Mouse (Mus musculus) v-Abl transformed pro-B cells (cell line): ENCODE measurements around the gene Serinc4.

Experiments
- in situ Hi-C, 2 experiments: fragments of 400-800 bp; cut with MboI; formaldehyde crosslinking; loops; one replicate each; pipeline ENCODE4 v1.15.1; 2025; ENCODE audit not compliant: unreplicated experiment in 2 of 2

Serinc4 gene

GRCm38 (mm10) chr2:121448739-121449535, 7.6 kb downstream of the Serinc4 start, which contains the start of gene Serf2:
Gene Serf2 (plus strand): TSS chr2:121449195.
- in situ Hi-C loops = loop anchor here in 1 of 2 experiments (5.0 kb wide), 1 partner anchor 37 kb away; the partner anchor contains the start of genes Catsper2 and Pdia3

GRCm38 (mm10) chr2:121448136-121448535, 8.4 kb downstream of the Serinc4 start:
- in situ Hi-C loops = loop anchor here in 1 of 2 experiments (5.0 kb wide), 1 partner anchor 36 kb away; the partner anchor contains the start of genes Catsper2 and Pdia3

GRCm38 (mm10) chr2:121447006-121447405, 9.6 kb downstream of the Serinc4 start:
- in situ Hi-C loops = loop anchor here in 1 of 2 experiments (5.0 kb wide), 1 partner anchor 35 kb away; the partner anchor contains the start of genes Catsper2 and Pdia3

- in situ Hi-C loops = loop anchor here in 1 of 2 experiments (5.0 kb wide), 1 partner anchor 34 kb away; the partner anchor contains the start of genes Catsper2 and Pdia3
Measured at GRCm38 (mm10) chr2:121446506-121446905, 10.1 kb downstream of the Serinc4 start.

- in situ Hi-C loops = loop anchor here in 1 of 2 experiments (5.0 kb wide), 1 partner anchor 33 kb away; the partner anchor contains the start of genes Catsper2 and Pdia3
Measured at GRCm38 (mm10) chr2:121445117-121445516, 11.5 kb downstream of the Serinc4 start.

GRCm38 (mm10) chr2:121444178-121444577, 12.4 kb downstream of the Serinc4 start, which contains the start of gene Ell3:
Gene Ell3 (minus strand): TSS chr2:121444278.
- in situ Hi-C loops = no loop called here

- in situ Hi-C loops = no loop called here
Measured at GRCm38 (mm10) chr2:121443068-121443349, 13.6 kb downstream of the Serinc4 start.

- in situ Hi-C loops = no loop called here
Measured at GRCm38 (mm10) chr2:121442259-121443067, 14.1 kb downstream of the Serinc4 start.

GRCm38 (mm10) chr2:121441800-121442199, 14.8 kb downstream of the Serinc4 start:
- in situ Hi-C loops = no loop called here

- in situ Hi-C loops = no loop called here
Measured at GRCm38 (mm10) chr2:121440834-121441605, 15.6 kb downstream of the Serinc4 start.

- in situ Hi-C loops = no loop called here
Measured at GRCm38 (mm10) chr2:121439746-121440145, 16.8 kb downstream of the Serinc4 start.

GRCm38 (mm10) chr2:121434854-121435253, 21.7 kb downstream of the Serinc4 start:
- in situ Hi-C loops = no loop called here

- in situ Hi-C loops = no loop called here
Measured at GRCm38 (mm10) chr2:121425890-121426289, 30.7 kb downstream of the Serinc4 start.

GRCm38 (mm10) chr2:121423166-121423565, 33.4 kb downstream of the Serinc4 start:
- in situ Hi-C loops = no loop called here

- in situ Hi-C loops = no loop called here
Measured at GRCm38 (mm10) chr2:121418476-121418875, 38.1 kb downstream of the Serinc4 start.

- in situ Hi-C loops = no loop called here
Measured at GRCm38 (mm10) chr2:121416356-121416755, 40.2 kb downstream of the Serinc4 start.

GRCm38 (mm10) chr2:121415591-121415990, 41.0 kb downstream of the Serinc4 start:
- in situ Hi-C loops = no loop called here

GRCm38 (mm10) chr2:121415103-121415502, 41.5 kb downstream of the Serinc4 start:
- in situ Hi-C loops = no loop called here

GRCm38 (mm10) chr2:121414139-121414685, 42.4 kb downstream of the Serinc4 start:
- in situ Hi-C loops = loop anchor here in 1 of 2 experiments (5.0 kb wide), 1 partner anchor 33 kb away; the partner anchor contains the start of gene Serf2
